Mouse (Mus musculus) liver, embryonic 12.5 days (tissue): ENCODE results near the gene Arid3a. TPM values are rescaled to one million over a fixed set of nuclear protein-coding genes. Genes with fewer than 3 reads are reported as not detected.

Experiments
- ATAC-seq: fragments of 200-750 bp; cut with Nextera tagmentation; 2 replicates; pipeline ENCODE4 v1.8.0; 2017; ENCODE audit warnings: moderate number of reproducible peaks, mild to moderate bottlenecking, moderate library complexity
- H3K27ac ChIP-seq: fragments of 300-500 bp; sonication (generic); 2 replicates; pipeline ENCODE4 v1.5.1; 2016; ENCODE audit warnings: mild to moderate bottlenecking
- H3K27me3 ChIP-seq: fragments of 300-500 bp; sonication (generic); replicated peaks from 2 replicates; pipeline ENCODE4 v1.6.1; 2016; ENCODE audit warnings: mild to moderate bottlenecking, moderate library complexity
- H3K36me3 ChIP-seq: fragments of 300-500 bp; sonication (generic); 2 replicates; pipeline ENCODE4 v1.6.1; 2016; ENCODE audit warnings: mild to moderate bottlenecking, moderate library complexity
- H3K4me1 ChIP-seq: fragments of 300-500 bp; sonication (generic); 2 replicates; pipeline ENCODE4 v1.6.1; 2016
- H3K4me2 ChIP-seq: fragments of 300-500 bp; sonication (generic); 2 replicates; pipeline ENCODE4 v1.6.1; 2016; ENCODE audit warnings: mild to moderate bottlenecking, moderate library complexity
- H3K4me3 ChIP-seq: fragments of 300-500 bp; sonication (generic); 2 replicates; pipeline ENCODE4 v1.5.1; 2016; ENCODE audit warnings: mild to moderate bottlenecking, moderate library complexity
- H3K9ac ChIP-seq: fragments of 300-500 bp; sonication (generic); 2 replicates; pipeline ENCODE4 v1.6.1; 2016; ENCODE audit warnings: mild to moderate bottlenecking, moderate library complexity
- H3K9me3 ChIP-seq: fragments of 300-500 bp; sonication (generic); replicated peaks from 2 replicates; pipeline ENCODE4 v1.6.1; 2016; ENCODE audit warnings: mild to moderate bottlenecking, moderate library complexity
- whole genome bisulfite sequencing: fragments of 180-500 bp; shearing (Covaris S2); methylation state at CpG from one replicate; pipeline ENCODE4 v1.1.7; 2016; ENCODE audit not compliant: insufficient replicate concordance; 5-methylcytosine and 5-hydroxymethylcytosine counted together
- polyA plus RNA-seq: library from polyadenylated mRNA; unstranded; fragments of >200 nt; fragmentation: Nextera tagmentation; extraction: Ambion mirVana; gene quantifications from 2 replicates; pipeline ENCODE4 v1.2.1, GENCODE M21; 2016

Gene Arid3a
- polyA plus RNA-seq, 1 experiment from 2014 or later: 6.4 TPM

- Histone ChIP-seq H3K36me3 (peaks cover 70% of the 10 kb centered on the region), H3K4me3 (peak within 1 kb of the TSS; percentile 75), H3K4me2 (peak within 1 kb of the TSS; percentile 92), H3K27ac (peak within 1 kb of the TSS; percentile 93), H3K27me3 (no peaks in the 10 kb centered on the region), H3K4me1 (peaks cover 68% of the 10 kb centered on the region), H3K9ac (peak within 1 kb of the TSS; percentile 87), H3K9me3 (peaks cover 3% of the 10 kb centered on the region)
- WGBS: 0% methylated on average over 34 of the region's 34 CpGs
- ATAC-seq: peak; percentile 85
Observed at GRCm38 (mm10) chr10:79996272-79997033, 69.6 kb downstream of the Arid3a start, which contains the start of gene Abca7. Abca7 (plus strand) TSS chr10:79996494.

- Histone ChIP-seq H3K27ac (peak overlapping the region; percentile 93), H3K9ac (peak overlapping the region; percentile 87), H3K27me3 (peaks cover 4% of the 10 kb centered on the region), H3K4me1 (peaks cover 75% of the 10 kb centered on the region), H3K4me3 (peak overlapping the region; percentile 75), H3K9me3 (no peaks in the 10 kb centered on the region), H3K4me2 (peak overlapping the region; percentile 92), H3K36me3 (peaks cover 70% of the 10 kb centered on the region)
- ATAC-seq: peak; percentile 74
- 2% methylated on average over 35 of the region's 35 CpGs for WGBS
Observed at GRCm38 (mm10) chr10:79997034-79997760, 70.4 kb downstream of the Arid3a start.

DNA sequence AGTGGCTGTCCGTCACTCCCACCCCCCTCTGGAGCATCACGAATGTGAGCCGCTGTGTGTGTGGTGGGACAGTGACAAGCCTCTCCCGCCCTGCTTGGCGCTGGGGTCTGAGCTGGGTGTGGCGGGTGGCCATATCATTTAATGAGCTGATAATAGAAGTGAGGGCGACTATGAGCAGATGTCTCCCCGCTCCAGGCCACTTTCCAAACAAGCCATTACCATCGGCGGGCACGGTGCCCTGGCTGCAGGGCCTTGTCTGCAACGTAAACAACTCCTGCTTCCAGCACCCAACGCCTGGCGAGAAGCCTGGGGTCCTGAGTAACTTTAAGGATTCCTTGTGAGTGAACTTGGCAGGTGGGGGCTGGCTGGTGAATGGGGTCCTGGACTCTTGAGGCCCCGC, 71.0 kb downstream of the Arid3a start:
- Histone ChIP-seq H3K9me3 (no peaks in the 10 kb centered on the region), H3K4me3 (peak overlapping the region; percentile 75), H3K27ac (peak overlapping the region; percentile 93), H3K27me3 (peaks cover 6% of the 10 kb centered on the region), H3K9ac (peak overlapping the region; percentile 87), H3K4me2 (peak overlapping the region; percentile 92), H3K4me1 (peaks cover 82% of the 10 kb centered on the region), H3K36me3 (peaks cover 70% of the 10 kb centered on the region)
- WGBS: 17% methylated on average over 15 of the region's 15 CpGs
- ATAC-seq: peak; percentile 31

- peaks cover 82% of the 10 kb centered on the region for H3K36me3 ChIP-seq
- H3K4me1 ChIP-seq: peaks cover 75% of the 10 kb centered on the region
- WGBS: 90% methylated on average over 9 of the region's 9 CpGs
- peaks cover 6% of the 10 kb centered on the region for H3K27me3 ChIP-seq
- no peak for ATAC-seq
- H3K9me3 ChIP-seq: no peaks in the 10 kb centered on the region
- peak overlapping the region; percentile 39; the same call in 1 of the 2 replicates for H3K9ac ChIP-seq
- H3K27ac ChIP-seq: no peak overlapping the region
- peak overlapping the region; percentile 12; the same call in 1 of the 2 replicates for H3K4me2 ChIP-seq
- no peak overlapping the region for H3K4me3 ChIP-seq
Observed at GRCm38 (mm10) chr10:80001945-80002344, 75.1 kb downstream of the Arid3a start.

DNA sequence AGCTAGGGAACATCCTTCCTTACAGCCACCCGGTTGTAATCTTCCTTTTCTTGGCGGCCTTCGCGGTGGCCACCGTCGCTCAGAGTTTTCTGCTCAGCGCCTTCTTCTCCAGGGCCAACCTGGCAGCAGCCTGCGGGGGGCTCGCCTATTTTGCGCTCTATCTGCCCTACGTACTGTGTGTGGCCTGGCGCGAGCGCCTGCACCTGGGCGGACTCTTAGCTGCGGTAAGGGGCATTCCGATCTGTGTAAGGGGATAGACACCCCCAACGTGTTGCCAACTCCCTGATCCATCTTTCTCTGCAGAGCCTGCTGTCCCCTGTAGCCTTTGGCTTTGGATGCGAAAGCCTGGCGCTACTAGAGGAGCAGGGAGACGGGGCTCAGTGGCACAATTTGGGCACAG, 76.0 kb downstream of the Arid3a start:
- Histone ChIP-seq H3K27me3 (peaks cover 6% of the 10 kb centered on the region), H3K9me3 (no peaks in the 10 kb centered on the region), H3K36me3 (peaks cover 90% of the 10 kb centered on the region), H3K4me3 (no peak overlapping the region), H3K4me1 (peaks cover 71% of the 10 kb centered on the region), H3K4me2 (peak overlapping the region; percentile 43), H3K27ac (peak overlapping the region; percentile 72), H3K9ac (peak overlapping the region; percentile 39)
- WGBS: 51% methylated on average over 21 of the region's 21 CpGs
- no peak for ATAC-seq

DNA sequence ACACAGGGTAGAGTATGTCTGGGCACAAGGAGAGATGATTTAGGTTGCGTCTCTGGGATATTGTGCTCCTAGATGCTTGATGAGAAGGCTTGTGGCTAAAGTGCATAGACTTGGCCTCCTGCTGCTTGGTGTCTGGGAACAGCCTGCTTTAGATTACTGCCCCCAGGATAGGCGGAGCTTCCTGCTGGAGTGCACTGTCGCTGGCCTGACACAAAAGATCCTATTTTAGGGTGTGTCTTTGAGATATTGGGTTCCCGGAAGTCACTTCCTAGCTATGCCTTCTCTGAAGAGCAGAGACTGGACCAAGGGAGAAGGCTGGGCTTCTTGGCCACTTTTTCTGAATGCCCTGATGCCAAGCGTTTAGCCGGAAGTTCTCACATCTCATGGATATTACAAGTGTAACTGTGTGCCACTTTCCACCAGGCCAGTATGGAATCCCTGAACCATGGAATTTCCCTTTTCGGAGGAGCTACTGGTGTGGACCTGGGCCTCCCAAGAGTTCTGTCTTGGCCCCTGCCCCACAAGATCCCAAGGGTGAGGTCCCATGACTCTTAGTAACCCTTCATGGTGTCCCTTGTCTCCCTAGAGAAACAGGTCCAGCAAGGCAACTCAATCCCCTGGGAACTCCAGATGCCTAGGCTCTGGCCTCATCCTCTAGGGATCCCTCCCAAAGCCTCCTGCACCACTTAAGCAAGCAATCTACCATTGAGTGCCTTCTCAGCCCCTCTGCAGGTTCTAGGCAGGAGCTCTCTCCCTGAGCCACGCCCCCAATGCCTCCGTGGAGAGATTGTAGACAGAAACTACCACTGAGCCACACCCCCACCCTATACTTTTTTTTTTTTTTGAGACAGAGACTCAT, 76.8 kb downstream of the Arid3a start:
- 37% methylated on average over 9 of the region's 9 CpGs for WGBS
- Histone ChIP-seq H3K27ac (peak overlapping the region; percentile 72), H3K27me3 (peaks cover 6% of the 10 kb centered on the region), H3K9me3 (no peaks in the 10 kb centered on the region), H3K4me3 (no peak overlapping the region), H3K36me3 (peaks cover 91% of the 10 kb centered on the region), H3K4me2 (peak overlapping the region; percentile 43), H3K9ac (peak overlapping the region; percentile 39), H3K4me1 (peaks cover 63% of the 10 kb centered on the region)
- peak; percentile 57 for ATAC-seq

DNA sequence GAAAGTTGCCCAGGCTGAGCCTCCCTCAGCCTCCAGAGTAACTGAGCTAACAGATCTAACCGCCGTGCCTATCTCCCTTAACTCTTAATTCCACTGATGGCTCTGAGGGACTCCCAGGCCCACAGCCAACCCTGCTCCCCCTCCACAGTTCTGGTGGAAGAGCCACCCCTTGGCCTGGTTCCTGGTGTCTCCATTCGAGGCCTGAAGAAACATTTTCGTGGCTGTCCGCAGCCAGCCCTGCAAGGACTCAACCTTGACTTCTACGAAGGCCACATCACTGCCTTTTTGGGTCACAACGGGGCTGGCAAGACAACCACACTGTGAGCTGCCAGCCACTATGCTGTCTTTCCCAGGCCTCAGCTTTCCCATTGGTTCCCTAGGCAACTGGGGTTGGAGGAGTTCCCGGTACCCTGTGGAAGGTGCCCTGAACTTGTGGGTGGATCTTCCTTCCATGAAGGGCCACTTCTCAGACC, 77.4 kb downstream of the Arid3a start:
- peaks cover 91% of the 10 kb centered on the region for H3K36me3 ChIP-seq
- peaks cover 56% of the 10 kb centered on the region for H3K4me1 ChIP-seq
- no peak; the same call in 1 of the 2 replicates for ATAC-seq
- H3K4me2 ChIP-seq: no peak overlapping the region; the same call in 1 of the 2 replicates
- peaks cover 6% of the 10 kb centered on the region for H3K27me3 ChIP-seq
- H3K27ac ChIP-seq: peak overlapping the region; percentile 72
- H3K9me3 ChIP-seq: no peaks in the 10 kb centered on the region
- H3K4me3 ChIP-seq: no peak overlapping the region
- WGBS: 69% methylated on average over 8 of the region's 8 CpGs
- peak overlapping the region; percentile 22; the same call in 1 of the 2 replicates for H3K9ac ChIP-seq

Other genes starting within 250 kb of the Arid3a start
- gene Cdc34, start 244.8 kb upstream of the Arid3a start, polyA plus RNA-seq: 188 and 196 TPM in 2 replicates
- 0.26 and 0.41 TPM in 2 replicates for gene Gzmm, start 238.0 kb upstream of the Arid3a start, polyA plus RNA-seq
- 1,008 and 1,045 TPM in 2 replicates for gene Bsg, start 222.6 kb upstream of the Arid3a start, polyA plus RNA-seq
- gene Hcn2, start 210.4 kb upstream of the Arid3a start, polyA plus RNA-seq: 0.11 TPM in 1 of 2 replicates, not detected in the other
- 28.3 and 30.1 TPM in 2 replicates for gene Polrmt, start 180.5 kb upstream of the Arid3a start, polyA plus RNA-seq
- gene Fgf22, start 172.0 kb upstream of the Arid3a start, polyA plus RNA-seq: 0.11 and 0.13 TPM in 2 replicates
- 79.6 and 80.4 TPM in 2 replicates for gene Rnf126, start 160.1 kb upstream of the Arid3a start, polyA plus RNA-seq
- 0.80 and 0.98 TPM in 2 replicates for gene Fstl3, start 149.8 kb upstream of the Arid3a start, polyA plus RNA-seq
- gene Prss57, start 136.1 kb upstream of the Arid3a start, polyA plus RNA-seq: 1.4 and 2.2 TPM in 2 replicates
- 12.4 and 13.2 TPM in 2 replicates for gene Palm, start 133.5 kb upstream of the Arid3a start, polyA plus RNA-seq
- 0.49 and 0.54 TPM in 2 replicates for gene Misp, start 106.1 kb upstream of the Arid3a start, polyA plus RNA-seq
- gene Ptbp1, start 72.6 kb upstream of the Arid3a start, polyA plus RNA-seq: 207 and 211 TPM in 2 replicates
- 38.4 and 38.6 TPM in 2 replicates for gene Prtn3, start 52.6 kb upstream of the Arid3a start, polyA plus RNA-seq
- 8.2 and 10.0 TPM in 2 replicates for gene Plppr3, start 52.4 kb upstream of the Arid3a start, polyA plus RNA-seq
- 12.1 and 15.4 TPM in 2 replicates for gene Elane, start 40.8 kb upstream of the Arid3a start, polyA plus RNA-seq
- not detected in 2 replicates for gene Cfd, start 36.2 kb upstream of the Arid3a start, polyA plus RNA-seq
- 26.6 and 27.4 TPM in 2 replicates for gene Med16, start 18.1 kb upstream of the Arid3a start, polyA plus RNA-seq
- 0.98 and 11.0 TPM in 2 replicates for gene Gm26602, start 16.2 kb upstream of the Arid3a start, polyA plus RNA-seq
- gene Kiss1r, start 10.1 kb upstream of the Arid3a start, polyA plus RNA-seq: 0.35 and 0.43 TPM in 2 replicates
- gene R3hdm4, start 5.8 kb upstream of the Arid3a start, polyA plus RNA-seq: 67.5 and 74.1 TPM in 2 replicates
- 99.9 and 114 TPM in 2 replicates for gene Wdr18, start 33.1 kb downstream of the Arid3a start, polyA plus RNA-seq
- gene Grin3b, start 43.7 kb downstream of the Arid3a start, polyA plus RNA-seq: 0.14 TPM in 2 replicates
- 17.2 and 17.5 TPM in 2 replicates for gene Tmem259, start 57.3 kb downstream of the Arid3a start, polyA plus RNA-seq
- 68.2 and 75.4 TPM in 2 replicates for gene Cnn2, start 61.5 kb downstream of the Arid3a start, polyA plus RNA-seq
- gene Abca7, start 69.5 kb downstream of the Arid3a start, polyA plus RNA-seq: 10.5 and 12.1 TPM in 2 replicates
- 22.3 and 22.8 TPM in 2 replicates for gene Arhgap45, start 89.6 kb downstream of the Arid3a start, polyA plus RNA-seq
- 142 and 147 TPM in 2 replicates for gene Polr2e, start 112.8 kb downstream of the Arid3a start, polyA plus RNA-seq
- gene Gpx4, start 120.1 kb downstream of the Arid3a start, polyA plus RNA-seq: 682 and 685 TPM in 2 replicates
- gene Sbno2, start 178.5 kb downstream of the Arid3a start, polyA plus RNA-seq: 15.0 and 15.4 TPM in 2 replicates
- 18.6 and 19.8 TPM in 2 replicates for gene Stk11, start 188.8 kb downstream of the Arid3a start, polyA plus RNA-seq
- 393 and 419 TPM in 2 replicates for gene Atp5d, start 211.6 kb downstream of the Arid3a start, polyA plus RNA-seq
- 0.94 and 0.96 TPM in 2 replicates for gene Cbarp, start 213.8 kb downstream of the Arid3a start, polyA plus RNA-seq
- gene Midn, start 221.2 kb downstream of the Arid3a start, polyA plus RNA-seq: 5.7 and 6.3 TPM in 2 replicates
- gene Cirbp, start 238.9 kb downstream of the Arid3a start, polyA plus RNA-seq: 22.1 and 27.3 TPM in 2 replicates
- gene 1600002K03Rik, start 245.9 kb downstream of the Arid3a start, polyA plus RNA-seq: 14.0 and 16.4 TPM in 2 replicates